Mouse (Mus musculus) embryonic facial prominence, embryonic 11.5 days (tissue): ENCODE measurements around the gene Zfp326. TPM values are rescaled to one million over a fixed set of nuclear protein-coding genes. Genes with fewer than 3 reads are reported as not detected.
A peak's percentile ranks its signal among the peaks of the same experiment; 100 is the strongest.

ENCODE experiments used
- ATAC-seq: fragments of 200-750 bp; cut with Nextera tagmentation; replicated peaks from 2 replicates; pipeline ENCODE4 v1.8.0; 2017; ENCODE audit warnings: low read depth; ENCODE audit not compliant: insufficient number of reproducible peaks, low FRiP score, low TSS enrichment
- DNase-seq: peaks from one replicate; pipeline ENCODE4 v3.0.0-alpha.2; 2015; ENCODE audit warnings: low spot score
- H3K27ac ChIP-seq: fragments of 300-500 bp; sonication (generic); replicated peaks from 2 replicates; pipeline ENCODE4 v1.5.1; 2014; ENCODE audit warnings: mild to moderate bottlenecking, low read depth, low read length, control low read depth
- H3K27me3 ChIP-seq: fragments of 300-500 bp; sonication (generic); 2 replicates; pipeline ENCODE4 v1.6.1; 2014; ENCODE audit warnings: mild to moderate bottlenecking, low read length, moderate library complexity, mixed read lengths; ENCODE audit not compliant: control insufficient read depth, insufficient read depth
- H3K36me3 ChIP-seq: fragments of 300-500 bp; sonication (generic); replicated peaks from 2 replicates; pipeline ENCODE4 v1.6.1; 2014; ENCODE audit warnings: low read depth, mild to moderate bottlenecking, low read length, moderate library complexity, mixed read lengths; ENCODE audit not compliant: control insufficient read depth, insufficient read depth
- H3K4me1 ChIP-seq: fragments of 300-500 bp; sonication (generic); 2 replicates; pipeline ENCODE4 v1.6.1; 2014; ENCODE audit warnings: low read length, mixed read lengths; ENCODE audit not compliant: control insufficient read depth, insufficient read depth
- H3K4me2 ChIP-seq: fragments of 300-500 bp; sonication (generic); 2 replicates; pipeline ENCODE4 v1.6.1; 2014; ENCODE audit warnings: low read depth, mild to moderate bottlenecking, control low read depth, low read length, moderate library complexity
- H3K4me3 ChIP-seq: fragments of 300-500 bp; sonication (generic); 2 replicates; pipeline ENCODE4 v1.5.1; 2014; ENCODE audit warnings: low read depth, low read length, control low read depth
- H3K9ac ChIP-seq: fragments of 300-500 bp; sonication (generic); replicated peaks from 2 replicates; pipeline ENCODE4 v1.6.1; 2014; ENCODE audit warnings: mild to moderate bottlenecking, control low read depth, low read length
- H3K9me3 ChIP-seq: fragments of 300-500 bp; sonication (generic); replicated peaks from 2 replicates; pipeline ENCODE4 v1.6.1; 2016; ENCODE audit warnings: mild to moderate bottlenecking, low read length, inconsistent platforms, mixed read lengths; ENCODE audit not compliant: control insufficient read depth
- WGBS: fragments of 180-500 bp; shearing (Covaris S2); extraction: QIAGEN DNeasy Blood & Tissue Kit; methylation state at CpG from one replicate; pipeline ENCODE4 v1.1.7; 2014; 5-methylcytosine and 5-hydroxymethylcytosine counted together
- polyA plus RNA-seq: library from polyadenylated mRNA; unstranded; fragments of >200 nt; fragmentation: Nextera tagmentation; extraction: Ambion mirVana; gene quantifications from 2 replicates; pipeline ENCODE4 v1.2.1, GENCODE M21; 2014

The Zfp326 gene
- polyA plus RNA-seq = 40.3 and 45.8 TPM in 2 replicates

- 2% methylated on average over 46 of the region's 83 CpGs for WGBS
- peak; percentile 95 for DNase-seq
- H3K27ac ChIP-seq = peak within 1 kb of the TSS; percentile 76
- H3K36me3 ChIP-seq = no peaks in the 10 kb centered on the region
- H3K27me3 ChIP-seq = no peaks in the 10 kb centered on the region
- H3K9ac ChIP-seq = peak within 1 kb of the TSS; percentile 100
- H3K4me2 ChIP-seq = peak within 1 kb of the TSS; percentile 50
- H3K4me1 ChIP-seq = no peaks in the 10 kb centered on the region
- H3K9me3 ChIP-seq = no peaks in the 10 kb centered on the region
- H3K4me3 ChIP-seq = peak within 1 kb of the TSS; percentile 100
- ATAC-seq = peak; percentile 91
Observed at GRCm38 (mm10) chr5:105876068-105876924, at the start of gene Zfp326. Zfp326 (plus strand) TSS chr5:105876565.

DNA sequence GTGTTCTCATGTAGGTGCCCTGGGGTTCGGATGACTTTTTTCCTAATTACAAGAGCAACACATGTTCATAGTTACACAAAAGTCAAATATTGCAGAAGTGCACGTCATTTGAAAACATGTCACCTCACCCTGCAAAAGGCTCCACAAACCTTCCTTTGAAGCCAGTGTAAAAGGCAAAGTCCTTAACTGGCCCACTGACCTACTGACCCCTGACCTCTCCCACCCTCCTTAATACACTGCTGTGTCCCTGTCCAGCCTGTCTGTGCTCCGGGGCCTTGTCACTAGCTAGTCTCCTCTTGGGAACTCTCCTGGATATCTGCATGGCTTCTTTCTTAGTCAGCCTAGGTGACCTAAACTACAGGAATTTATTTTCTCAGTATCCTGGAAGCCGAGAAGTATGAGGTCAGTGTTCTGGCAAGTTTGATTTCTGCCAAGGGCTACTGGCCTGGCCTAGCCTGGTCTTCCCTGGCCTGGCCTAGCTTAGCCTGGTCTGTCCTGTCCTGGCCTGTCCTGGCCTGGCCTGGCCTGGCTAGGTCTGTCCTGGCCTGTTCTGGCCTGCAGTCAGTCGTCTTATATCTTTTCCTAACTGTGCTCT is 49.4 kb upstream of the Zfp326 start:
- 49% methylated on average over 5 of the region's 5 CpGs for WGBS
- Histone ChIP-seq H3K4me1 (no peaks in the 10 kb centered on the region), H3K9ac (no peak overlapping the region), H3K9me3 (no peaks in the 10 kb centered on the region), H3K36me3 (no peaks in the 10 kb centered on the region), H3K27ac (no peak overlapping the region), H3K4me2 (no peak overlapping the region), H3K4me3 (no peak overlapping the region), H3K27me3 (no peaks in the 10 kb centered on the region)
- no peak for ATAC-seq
- DNase-seq = no peak

DNA sequence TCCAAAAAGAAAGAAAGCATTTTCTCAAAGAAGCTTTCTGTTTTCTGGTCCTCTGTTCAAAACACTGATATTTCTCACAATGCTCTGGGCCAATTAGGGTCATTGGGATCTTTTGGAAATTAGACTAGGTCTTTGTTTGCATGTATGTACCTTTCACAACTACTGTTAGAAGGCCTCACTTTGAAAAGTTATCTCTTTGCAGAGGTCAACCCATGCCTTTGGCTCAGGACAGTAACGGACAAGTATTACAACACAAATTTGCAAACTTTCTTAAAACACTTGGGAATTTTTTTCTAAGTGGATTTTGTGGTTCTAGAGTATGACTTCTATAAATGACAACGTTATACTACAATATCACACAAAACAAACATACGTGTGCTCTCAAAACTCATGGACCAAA is 48.3 kb upstream of the Zfp326 start:
- no peak overlapping the region for H3K4me3 ChIP-seq
- ATAC-seq (no peak), DNase-seq (no peak)
- H3K27me3 ChIP-seq = no peaks in the 10 kb centered on the region
- no peaks in the 10 kb centered on the region for H3K9me3 ChIP-seq
- WGBS = 94% methylated on average over 3 of the region's 3 CpGs
- H3K36me3 ChIP-seq = no peaks in the 10 kb centered on the region
- H3K27ac ChIP-seq = no peak overlapping the region
- H3K4me2 ChIP-seq = no peak overlapping the region
- H3K9ac ChIP-seq = no peak overlapping the region
- no peaks in the 10 kb centered on the region for H3K4me1 ChIP-seq

DNA sequence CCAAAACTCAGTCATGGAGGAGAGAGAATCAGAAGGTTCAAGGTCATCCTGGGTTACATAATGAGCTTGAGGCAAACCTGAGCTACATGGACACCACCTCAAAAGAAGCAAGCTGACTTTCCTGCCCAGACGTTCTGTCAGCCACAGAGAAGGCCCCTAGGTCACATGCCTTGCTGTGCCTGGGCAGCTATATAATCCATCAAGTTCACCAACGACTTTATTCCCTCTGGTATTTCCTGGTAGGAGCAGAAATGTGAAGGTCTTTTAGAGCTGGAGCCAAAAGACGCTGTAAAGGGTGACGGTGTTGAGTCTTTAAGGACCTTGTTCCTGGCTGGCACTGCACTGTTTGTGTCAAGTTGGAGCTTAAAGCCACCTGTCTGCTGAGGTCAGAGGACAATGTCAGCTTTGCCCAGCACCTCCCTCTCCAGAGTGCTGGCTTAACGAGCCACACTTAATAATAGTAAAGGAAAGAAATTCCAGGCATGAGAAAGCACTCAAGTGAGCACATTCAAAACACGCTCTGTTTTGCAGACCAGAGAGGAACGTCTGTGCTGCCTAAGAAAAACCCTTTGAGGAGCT is 47.3 kb upstream of the Zfp326 start:
- DNase-seq (no peak), ATAC-seq (no peak)
- Histone ChIP-seq H3K4me2 (no peak overlapping the region), H3K27me3 (no peaks in the 10 kb centered on the region), H3K4me1 (no peaks in the 10 kb centered on the region), H3K36me3 (no peaks in the 10 kb centered on the region), H3K4me3 (no peak overlapping the region), H3K27ac (no peak overlapping the region), H3K9me3 (no peaks in the 10 kb centered on the region), H3K9ac (no peak overlapping the region)
- WGBS = 50% methylated on average over 7 of the region's 7 CpGs

DNA sequence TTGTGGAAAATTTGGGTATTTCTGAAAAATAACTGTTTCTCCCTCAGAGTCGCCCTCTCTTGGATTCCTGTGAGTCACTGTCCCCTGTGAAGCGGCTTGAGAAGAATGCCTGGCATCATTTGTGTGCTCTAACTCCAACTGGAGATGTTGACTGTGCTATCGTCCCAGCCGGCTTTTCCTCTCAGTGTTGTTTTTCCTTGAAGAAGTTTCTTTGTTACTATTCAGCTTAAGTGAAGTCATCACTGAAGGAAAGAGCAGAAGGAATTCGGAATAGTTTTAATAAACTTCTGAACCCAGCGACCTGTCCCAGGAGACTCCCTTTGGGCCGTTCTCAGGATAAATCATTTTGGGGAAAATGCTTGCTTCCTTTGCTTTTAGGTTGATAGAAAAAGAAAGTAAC is 44.2 kb upstream of the Zfp326 start:
- Histone ChIP-seq H3K9me3 (no peaks in the 10 kb centered on the region), H3K4me2 (no peak overlapping the region), H3K4me1 (no peaks in the 10 kb centered on the region), H3K9ac (no peak overlapping the region), H3K27ac (no peak overlapping the region), H3K36me3 (no peaks in the 10 kb centered on the region), H3K4me3 (no peak overlapping the region), H3K27me3 (no peaks in the 10 kb centered on the region)
- DNase-seq (no peak), ATAC-seq (no peak)
- WGBS = 56% methylated on average over 7 of the region's 7 CpGs

GRCm38 (mm10) chr5:105833923-105834322 is 42.4 kb upstream of the Zfp326 start:
- H3K36me3 ChIP-seq = no peaks in the 10 kb centered on the region
- no peaks in the 10 kb centered on the region for H3K4me1 ChIP-seq
- no peaks in the 10 kb centered on the region for H3K27me3 ChIP-seq
- H3K4me3 ChIP-seq = no peak overlapping the region
- no peak overlapping the region for H3K4me2 ChIP-seq
- DNase-seq (no peak), ATAC-seq (no peak)
- H3K9me3 ChIP-seq = no peaks in the 10 kb centered on the region
- 73% methylated on average over 3 of the region's 3 CpGs for WGBS
- H3K9ac ChIP-seq = no peak overlapping the region
- H3K27ac ChIP-seq = no peak overlapping the region

- no peak overlapping the region for H3K4me2 ChIP-seq
- 67% methylated on average over 9 of the region's 9 CpGs for WGBS
- no peak for DNase-seq
- H3K36me3 ChIP-seq = no peaks in the 10 kb centered on the region
- no peaks in the 10 kb centered on the region for H3K9me3 ChIP-seq
- H3K27me3 ChIP-seq = no peaks in the 10 kb centered on the region
- no peak overlapping the region for H3K9ac ChIP-seq
- no peak for ATAC-seq
- H3K4me3 ChIP-seq = no peak overlapping the region
- no peak overlapping the region for H3K27ac ChIP-seq
- no peaks in the 10 kb centered on the region for H3K4me1 ChIP-seq
Observed at GRCm38 (mm10) chr5:105836006-105836405, 40.4 kb upstream of the Zfp326 start.

DNA sequence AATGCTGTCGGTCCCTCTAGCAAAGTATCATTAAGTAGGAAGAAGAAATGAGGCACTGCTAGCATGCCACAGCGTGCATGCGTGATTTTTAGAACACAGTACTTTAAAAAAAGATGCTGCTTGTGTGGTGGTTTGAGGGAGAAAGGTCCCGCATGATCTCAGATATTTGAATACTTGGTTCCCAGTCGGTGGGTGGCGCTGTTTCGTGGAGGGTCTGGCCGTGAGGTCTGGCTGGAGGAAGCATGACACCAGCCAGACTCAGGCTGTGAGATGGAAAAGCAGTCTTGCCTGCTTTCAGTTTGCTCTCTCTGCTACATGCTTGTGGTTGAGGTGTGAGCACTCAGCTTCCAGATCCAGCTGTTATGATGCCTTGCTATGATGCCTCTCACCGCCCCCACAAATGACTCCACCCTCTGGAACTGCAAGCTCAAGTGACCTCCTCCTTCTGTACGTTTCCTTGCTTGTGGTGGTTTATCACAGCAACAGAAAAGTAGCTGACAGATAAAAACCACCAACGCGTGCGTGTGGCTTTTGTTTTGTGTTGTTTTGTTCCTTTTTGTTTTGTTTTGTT is 36.5 kb upstream of the Zfp326 start:
- Histone ChIP-seq H3K36me3 (no peaks in the 10 kb centered on the region), H3K9ac (no peak overlapping the region), H3K4me1 (no peaks in the 10 kb centered on the region), H3K27me3 (no peaks in the 10 kb centered on the region), H3K27ac (no peak overlapping the region), H3K9me3 (no peaks in the 10 kb centered on the region), H3K4me2 (no peak overlapping the region), H3K4me3 (no peak overlapping the region)
- WGBS = 75% methylated on average over 13 of the region's 13 CpGs
- no peak for DNase-seq
- ATAC-seq = no peak
